Mouse (Mus musculus) stomach, embryonic 16.5 days (tissue): ENCODE measurements around the gene Fancd2. TPM values are rescaled to one million over a fixed set of nuclear protein-coding genes. Genes with fewer than 3 reads are reported as not detected.

Experiments
- ATAC-seq: fragments of 200-750 bp; cut with Nextera tagmentation; 2 replicates; pipeline ENCODE4 v1.8.0; 2017; ENCODE audit warnings: moderate number of reproducible peaks, moderate TSS enrichment; ENCODE audit not compliant: insufficient read depth, low FRiP score
- H3K27ac ChIP-seq: fragments of 300-500 bp; sonication (generic); 2 replicates; pipeline ENCODE4 v1.5.1; 2014; ENCODE audit warnings: low read length
- H3K27me3 ChIP-seq: fragments of 300-500 bp; sonication (generic); 2 replicates; pipeline ENCODE4 v1.6.1; 2014; ENCODE audit warnings: low read length, control low read depth, mixed read lengths; ENCODE audit not compliant: control insufficient read depth, insufficient read depth
- H3K36me3 ChIP-seq: fragments of 300-500 bp; sonication (generic); 2 replicates; pipeline ENCODE4 v1.6.1; 2014; ENCODE audit warnings: low read length; ENCODE audit not compliant: control insufficient read depth, insufficient read depth
- H3K4me1 ChIP-seq: fragments of 300-500 bp; sonication (generic); 2 replicates; pipeline ENCODE4 v1.6.1; 2014; ENCODE audit warnings: low read length, control low read depth, mixed read lengths; ENCODE audit not compliant: control insufficient read depth, insufficient read depth
- H3K4me2 ChIP-seq: fragments of 300-500 bp; sonication (generic); 2 replicates; pipeline ENCODE4 v1.6.1; 2014; ENCODE audit warnings: low read depth, low read length, mixed read lengths
- H3K4me3 ChIP-seq: fragments of 300-500 bp; sonication (generic); replicated peaks from 2 replicates; pipeline ENCODE4 v1.5.1; 2014; ENCODE audit warnings: mild to moderate bottlenecking, low read length
- H3K9ac ChIP-seq: fragments of 300-500 bp; sonication (generic); 2 replicates; pipeline ENCODE4 v1.6.1; 2014; ENCODE audit warnings: low read length
- H3K9me3 ChIP-seq: fragments of 300-500 bp; sonication (generic); replicated peaks from 2 replicates; pipeline ENCODE4 v1.6.1; 2016; ENCODE audit warnings: low read length, control low read depth; ENCODE audit not compliant: control insufficient read depth
- whole genome bisulfite sequencing: fragments of 180-500 bp; shearing (Covaris S2); extraction: QIAGEN DNeasy Blood & Tissue Kit; methylation state at CpG from one replicate; pipeline ENCODE4 v1.1.7; 2014; 5-methylcytosine and 5-hydroxymethylcytosine counted together
- polyA plus RNA-seq: library from polyadenylated mRNA; unstranded; fragments of >200 nt; fragmentation: Nextera tagmentation; extraction: Ambion mirVana; gene quantifications from 2 replicates; pipeline ENCODE4 v1.2.1, GENCODE M21; 2015

Fancd2 gene
- polyA plus RNA-seq, 1 experiment from 2014 or later: 7.8 TPM

- peaks cover 20% of the 10 kb centered on the region; the same call in 1 of the 2 replicates for H3K36me3 ChIP-seq
- H3K27ac ChIP-seq: no peak overlapping the region
- ATAC-seq: no peak
- H3K4me3 ChIP-seq: no peak overlapping the region
- WGBS: 96% methylated on average over 7 of the region's 7 CpGs
- H3K4me1 ChIP-seq: no peaks in the 10 kb centered on the region
- H3K9me3 ChIP-seq: no peaks in the 10 kb centered on the region
- no peaks in the 10 kb centered on the region for H3K27me3 ChIP-seq
- H3K9ac ChIP-seq: no peak overlapping the region
- H3K4me2 ChIP-seq: no peak overlapping the region
Observed at GRCm38 (mm10) chr6:113614152-113614551, 82.7 kb downstream of the Fancd2 start.

GRCm38 (mm10) chr6:113614997-113615396, 83.5 kb downstream of the Fancd2 start:
- Histone ChIP-seq H3K9me3 (no peaks in the 10 kb centered on the region), H3K36me3 (peaks cover 20% of the 10 kb centered on the region; the same call in 1 of the 2 replicates), H3K4me2 (no peak overlapping the region), H3K27ac (no peak overlapping the region), H3K9ac (no peak overlapping the region), H3K27me3 (no peaks in the 10 kb centered on the region), H3K4me1 (no peaks in the 10 kb centered on the region), H3K4me3 (no peak overlapping the region)
- 98% methylated on average over 8 of the region's 8 CpGs for WGBS
- ATAC-seq: no peak

GRCm38 (mm10) chr6:113615489-113615888, 84.0 kb downstream of the Fancd2 start:
- H3K27ac ChIP-seq: no peak overlapping the region
- H3K9me3 ChIP-seq: no peaks in the 10 kb centered on the region
- H3K4me2 ChIP-seq: no peak overlapping the region
- no peaks in the 10 kb centered on the region for H3K27me3 ChIP-seq
- no peak overlapping the region for H3K9ac ChIP-seq
- WGBS: 95% methylated on average over 4 of the region's 4 CpGs
- H3K4me3 ChIP-seq: no peak overlapping the region
- ATAC-seq: no peak
- H3K4me1 ChIP-seq: no peaks in the 10 kb centered on the region
- H3K36me3 ChIP-seq: peaks cover 20% of the 10 kb centered on the region; the same call in 1 of the 2 replicates

- peak overlapping the region; percentile 13; the same call in 1 of the 2 replicates for H3K27ac ChIP-seq
- no peak for ATAC-seq
- WGBS: 63% methylated on average over 5 of the region's 5 CpGs
Observed at GRCm38 (mm10) chr6:113623386-113623785, 91.9 kb downstream of the Fancd2 start.

GRCm38 (mm10) chr6:113623941-113624751, 92.7 kb downstream of the Fancd2 start, which contains the start of gene Vhl:
Gene Vhl (plus strand): TSS chr6:113623959.
- Histone ChIP-seq H3K4me1 (peaks cover 12% of the 10 kb centered on the region), H3K4me3 (peak within 1 kb of the TSS; percentile 80), H3K4me2 (peak within 1 kb of the TSS; percentile 66), H3K27ac (peak within 1 kb of the TSS; percentile 92), H3K27me3 (no peaks in the 10 kb centered on the region), H3K9ac (peak within 1 kb of the TSS; percentile 90), H3K9me3 (no peaks in the 10 kb centered on the region), H3K36me3 (0 out of 2 replicates have a peak, but pooled peaks cover 6% of the 10 kb centered on the region)
- ATAC-seq: peak; percentile 88
- WGBS: under 1% methylated on average over 58 of the region's 76 CpGs

More at GRCm38 (mm10) chr6:113623386-113623785, 91.9 kb downstream of the Fancd2 start:
- peak overlapping the region; percentile 80 for H3K4me3 ChIP-seq
- H3K9ac ChIP-seq: peak overlapping the region; percentile 90; the same call in 1 of the 2 replicates
- 0 out of 2 replicates have a peak, but pooled peaks cover 4% of the 10 kb centered on the region for H3K36me3 ChIP-seq
- no peaks in the 10 kb centered on the region for H3K9me3 ChIP-seq
- no peaks in the 10 kb centered on the region for H3K27me3 ChIP-seq
- H3K4me1 ChIP-seq: peaks cover 12% of the 10 kb centered on the region
- H3K4me2 ChIP-seq: peak overlapping the region; percentile 66

- H3K9me3 ChIP-seq: no peaks in the 10 kb centered on the region
- H3K4me2 ChIP-seq: peak overlapping the region; percentile 66
- ATAC-seq: no peak
- peak overlapping the region; percentile 90 for H3K9ac ChIP-seq
- WGBS: 25% methylated on average over 5 of the region's 5 CpGs
- H3K36me3 ChIP-seq: peaks cover 16% of the 10 kb centered on the region
- H3K4me1 ChIP-seq: peaks cover 12% of the 10 kb centered on the region
- H3K4me3 ChIP-seq: peak overlapping the region; percentile 80
- no peak overlapping the region for H3K27ac ChIP-seq
- no peaks in the 10 kb centered on the region for H3K27me3 ChIP-seq
Observed at GRCm38 (mm10) chr6:113624989-113625770, 93.7 kb downstream of the Fancd2 start.

- H3K27ac ChIP-seq: no peak overlapping the region
- no peak overlapping the region for H3K4me3 ChIP-seq
- no peaks in the 10 kb centered on the region for H3K9me3 ChIP-seq
- no peaks in the 10 kb centered on the region for H3K27me3 ChIP-seq
- WGBS: 76% methylated on average over 5 of the region's 5 CpGs
- peaks cover 17% of the 10 kb centered on the region for H3K36me3 ChIP-seq
- no peak for ATAC-seq
- H3K4me1 ChIP-seq: peaks cover 4% of the 10 kb centered on the region
- no peak overlapping the region for H3K4me2 ChIP-seq
- no peak overlapping the region for H3K9ac ChIP-seq
Observed at GRCm38 (mm10) chr6:113630322-113630721, 98.8 kb downstream of the Fancd2 start.

- Histone ChIP-seq H3K27ac (no peak overlapping the region), H3K9ac (no peak overlapping the region), H3K4me3 (no peak overlapping the region), H3K36me3 (peaks cover 17% of the 10 kb centered on the region), H3K4me2 (no peak overlapping the region), H3K9me3 (no peaks in the 10 kb centered on the region), H3K27me3 (no peaks in the 10 kb centered on the region), H3K4me1 (no peaks in the 10 kb centered on the region)
- WGBS: 82% methylated on average over 4 of the region's 4 CpGs
- no peak for ATAC-seq
Observed at GRCm38 (mm10) chr6:113632863-113633262, 101.4 kb downstream of the Fancd2 start.
